Mouse (Mus musculus): Measurements from ENCODE around the gene Adtrp. TPM values are rescaled to one million over a fixed set of nuclear protein-coding genes. Genes with fewer than 3 reads are reported as not detected.

The Adtrp gene
- polyA plus RNA-seq, 2 experiments: 3.9 to 9.3 TPM

DNA sequence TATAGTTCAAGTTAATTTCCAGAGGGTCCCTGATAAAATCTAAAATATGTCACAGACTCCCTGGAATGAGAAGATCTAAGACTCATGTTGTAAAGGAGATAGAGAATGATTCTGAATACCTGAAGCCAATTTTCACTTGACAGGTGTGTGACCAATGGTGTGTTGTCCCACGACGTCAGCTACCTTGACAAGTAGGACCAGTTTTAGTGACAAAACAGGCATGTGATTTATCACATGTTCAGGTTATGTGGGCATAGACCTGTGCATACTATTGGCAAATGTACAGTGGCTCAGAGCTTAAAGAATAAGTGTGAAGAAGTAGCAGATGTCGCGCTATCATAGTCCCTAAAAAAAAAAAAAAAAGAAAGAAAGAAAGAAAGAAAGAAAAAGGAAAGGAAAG, 38.6 kb upstream of the Adtrp start:
- no peak for TF ChIP-seq POLR2A (IDR thresholded peaks at IDR 0.05; ENCODE audit: borderline replicate concordance, extremely low read depth, insufficient read depth, insufficient read length)
- Histone ChIP-seq H3K36me3 (ENCODE audit: control insufficient read depth, insufficient read depth, low read length) (no peaks in the 10 kb centered on the region), H3K4me1 (ENCODE audit: control insufficient read depth, insufficient read depth, low read length) (no peaks in the 10 kb centered on the region), H3K9ac (ENCODE audit: low read depth, low read length, severe bottlenecking) (no peak overlapping the region), H3K9me3 (ENCODE audit: control insufficient read depth, low read length) (no peaks in the 10 kb centered on the region), H3K27ac (replicated peaks; ENCODE audit: low read depth, low read length) (no peak overlapping the region), H3K4me3 (replicated peaks; ENCODE audit: low read length) (no peak overlapping the region), H3K27me3 (ENCODE audit: control insufficient read depth, insufficient read depth, low read length) (no peaks in the 10 kb centered on the region), H3K4me2 (replicated peaks; ENCODE audit: low read depth, low read length, severe bottlenecking) (no peak overlapping the region)
- DNase-seq (ENCODE audit: low spot score): no peak
- 85% methylated on average over 4 of the region's 4 CpGs for WGBS
- no peak for ATAC-seq (ENCODE audit: low FRiP score, low read depth)

DNA sequence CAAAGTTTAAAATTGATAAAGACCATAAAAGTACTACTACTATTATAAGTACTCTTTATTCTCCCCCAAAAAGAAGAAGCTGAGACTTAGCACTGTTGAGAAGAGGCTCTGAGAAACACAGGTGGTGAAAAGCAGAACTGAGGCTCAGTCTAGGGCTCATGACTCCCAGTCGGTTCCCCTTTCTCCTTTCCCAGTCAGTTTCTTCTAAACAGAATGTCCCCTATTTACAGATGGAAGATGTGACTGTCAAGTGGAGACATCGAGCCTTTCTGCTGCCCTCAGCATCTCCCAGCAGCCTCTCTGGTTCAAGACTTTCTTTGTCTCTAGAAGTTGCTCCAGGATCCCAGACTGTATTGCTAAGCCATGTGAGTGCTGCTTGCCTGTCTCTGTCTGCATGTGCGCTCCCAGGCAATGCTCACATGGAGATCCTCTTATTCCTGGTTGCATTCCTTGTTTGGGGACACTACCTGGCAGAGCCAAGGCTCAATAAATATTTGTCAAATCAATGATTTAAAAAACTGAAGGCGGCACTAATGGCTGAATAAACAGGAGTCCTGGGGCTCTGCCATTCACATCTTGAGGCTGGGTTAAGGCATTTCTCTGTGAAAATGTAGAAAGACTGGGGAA, 36.3 kb upstream of the Adtrp start:
- no peaks in the 10 kb centered on the region for H3K27me3 ChIP-seq (ENCODE audit: control insufficient read depth, insufficient read depth, low read length)
- TF ChIP-seq POLR2A (IDR thresholded peaks at IDR 0.05; ENCODE audit: borderline replicate concordance, extremely low read depth, insufficient read depth, insufficient read length): no peak
- H3K9me3 ChIP-seq (ENCODE audit: control insufficient read depth, low read length): no peaks in the 10 kb centered on the region
- 82% methylated on average over 4 of the region's 4 CpGs for WGBS
- DNase-seq (ENCODE audit: low spot score): no peak
- no peak for ATAC-seq (ENCODE audit: low FRiP score, low read depth)
- H3K4me3 ChIP-seq (replicated peaks; ENCODE audit: low read length): no peak overlapping the region
- H3K27ac ChIP-seq (replicated peaks; ENCODE audit: low read depth, low read length): no peak overlapping the region
- no peak overlapping the region for H3K4me2 ChIP-seq (replicated peaks; ENCODE audit: low read depth, low read length, severe bottlenecking)
- H3K9ac ChIP-seq (ENCODE audit: low read depth, low read length, severe bottlenecking): no peak overlapping the region
- no peaks in the 10 kb centered on the region for H3K4me1 ChIP-seq (ENCODE audit: control insufficient read depth, insufficient read depth, low read length)
- H3K36me3 ChIP-seq (ENCODE audit: control insufficient read depth, insufficient read depth, low read length): no peaks in the 10 kb centered on the region

DNA sequence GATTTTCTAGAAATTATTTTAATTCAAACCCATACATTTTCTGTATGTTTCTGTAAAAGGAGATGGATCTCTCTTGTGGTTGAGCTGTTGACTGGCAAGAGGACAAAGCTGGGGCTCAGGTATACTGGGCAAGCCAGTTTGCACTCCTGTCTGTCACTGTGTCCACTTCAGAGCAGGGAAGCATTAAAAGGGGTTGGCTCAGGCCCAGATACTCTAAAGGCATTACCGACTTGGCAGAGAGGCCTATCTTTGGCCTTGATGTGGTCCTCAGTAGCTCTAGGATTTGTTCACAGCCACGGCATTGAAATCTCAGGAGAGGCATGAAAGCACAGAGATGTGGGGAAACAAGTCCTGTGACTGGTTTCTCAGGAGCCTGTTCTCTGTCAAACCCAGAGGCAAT, 33.7 kb upstream of the Adtrp start:
- no peaks in the 10 kb centered on the region for H3K36me3 ChIP-seq (ENCODE audit: control insufficient read depth, insufficient read depth, low read length)
- DNase-seq (ENCODE audit: low spot score) (no peak), ATAC-seq (ENCODE audit: low FRiP score, low read depth) (no peak)
- H3K4me2 ChIP-seq (replicated peaks; ENCODE audit: low read depth, low read length, severe bottlenecking): no peak overlapping the region
- H3K27ac ChIP-seq (replicated peaks; ENCODE audit: low read depth, low read length): no peak overlapping the region
- no peaks in the 10 kb centered on the region for H3K9me3 ChIP-seq (ENCODE audit: control insufficient read depth, low read length)
- TF ChIP-seq POLR2A (IDR thresholded peaks at IDR 0.05; ENCODE audit: borderline replicate concordance, extremely low read depth, insufficient read depth, insufficient read length): no peak
- no peaks in the 10 kb centered on the region for H3K27me3 ChIP-seq (ENCODE audit: control insufficient read depth, insufficient read depth, low read length)
- 46% methylated on average over 2 of the region's 2 CpGs for WGBS
- no peaks in the 10 kb centered on the region for H3K4me1 ChIP-seq (ENCODE audit: control insufficient read depth, insufficient read depth, low read length)
- H3K4me3 ChIP-seq (replicated peaks; ENCODE audit: low read length): no peak overlapping the region
- no peak overlapping the region for H3K9ac ChIP-seq (ENCODE audit: low read depth, low read length, severe bottlenecking)

DNA sequence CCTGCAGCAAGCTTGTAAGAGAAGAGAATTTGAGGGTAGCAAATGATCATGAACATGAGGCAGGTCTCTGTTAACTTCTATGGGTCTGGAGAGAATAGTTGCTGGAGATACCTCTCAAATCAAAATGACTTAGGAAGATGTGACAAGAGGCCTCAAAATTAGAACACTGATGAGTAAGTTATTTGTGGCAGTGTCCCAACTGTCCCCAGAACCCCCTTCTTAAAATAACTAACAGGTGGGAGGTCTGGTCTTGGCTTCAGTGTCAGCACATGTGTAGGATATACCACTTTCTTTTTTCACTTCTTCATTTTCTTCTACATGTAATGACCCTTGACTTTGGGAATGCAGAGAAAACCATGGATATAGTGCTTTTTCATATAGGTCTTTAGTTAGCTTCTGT, 33.0 kb upstream of the Adtrp start:
- H3K9me3 ChIP-seq (ENCODE audit: control insufficient read depth, low read length): no peaks in the 10 kb centered on the region
- no peaks in the 10 kb centered on the region for H3K4me1 ChIP-seq (ENCODE audit: control insufficient read depth, insufficient read depth, low read length)
- H3K9ac ChIP-seq (ENCODE audit: low read depth, low read length, severe bottlenecking): no peak overlapping the region
- no peak overlapping the region for H3K27ac ChIP-seq (replicated peaks; ENCODE audit: low read depth, low read length)
- no peak overlapping the region for H3K4me2 ChIP-seq (replicated peaks; ENCODE audit: low read depth, low read length, severe bottlenecking)
- TF ChIP-seq POLR2A (IDR thresholded peaks at IDR 0.05; ENCODE audit: borderline replicate concordance, extremely low read depth, insufficient read depth, insufficient read length): no peak
- no peak overlapping the region for H3K4me3 ChIP-seq (replicated peaks; ENCODE audit: low read length)
- DNase-seq (ENCODE audit: low spot score) (no peak), ATAC-seq (ENCODE audit: low FRiP score, low read depth) (no peak)
- no peaks in the 10 kb centered on the region for H3K36me3 ChIP-seq (ENCODE audit: control insufficient read depth, insufficient read depth, low read length)
- no peaks in the 10 kb centered on the region for H3K27me3 ChIP-seq (ENCODE audit: control insufficient read depth, insufficient read depth, low read length)

- TF ChIP-seq POLR2A (IDR thresholded peaks at IDR 0.05; ENCODE audit: borderline replicate concordance, extremely low read depth, insufficient read depth, insufficient read length): no peak
- Histone ChIP-seq H3K36me3 (ENCODE audit: control insufficient read depth, insufficient read depth, low read length) (no peaks in the 10 kb centered on the region), H3K4me1 (ENCODE audit: control insufficient read depth, insufficient read depth, low read length) (peaks cover 9% of the 10 kb centered on the region), H3K27me3 (ENCODE audit: control insufficient read depth, insufficient read depth, low read length) (no peaks in the 10 kb centered on the region), H3K4me3 (replicated peaks; ENCODE audit: low read length) (no peak overlapping the region), H3K9ac (ENCODE audit: low read depth, low read length, severe bottlenecking) (no peak overlapping the region), H3K27ac (replicated peaks; ENCODE audit: low read depth, low read length) (no peak overlapping the region), H3K9me3 (ENCODE audit: control insufficient read depth, low read length) (no peaks in the 10 kb centered on the region), H3K4me2 (replicated peaks; ENCODE audit: low read depth, low read length, severe bottlenecking) (peak overlapping the region; percentile 34; the same call in 1 of the 2 replicates)
- DNase-seq (ENCODE audit: low spot score) (no peak), ATAC-seq (ENCODE audit: low FRiP score, low read depth) (no peak)
- WGBS: 51% methylated on average over 7 of the region's 7 CpGs
Observed at GRCm38 (mm10) chr13:41872686-41873085, 25.2 kb upstream of the Adtrp start.

DNA sequence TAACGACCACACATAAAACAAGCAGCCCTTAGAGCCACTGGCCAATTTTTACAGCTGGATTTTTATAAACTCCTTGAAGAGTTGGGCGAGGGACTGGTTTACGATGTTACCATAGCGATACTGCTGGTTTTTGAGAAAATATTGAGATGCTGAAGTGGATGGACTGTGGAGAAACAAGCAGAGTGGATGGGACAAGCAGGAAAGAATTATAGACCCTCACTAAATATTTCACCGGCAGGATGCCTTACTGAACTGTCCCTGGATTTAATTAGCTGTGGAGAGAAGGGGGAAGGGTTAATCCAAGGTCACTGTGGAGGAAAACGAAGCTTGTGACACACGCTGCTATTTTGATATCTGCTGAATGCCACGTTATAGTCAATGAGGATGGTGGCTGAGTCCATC, 24.7 kb upstream of the Adtrp start:
- DNase-seq (ENCODE audit: low spot score): peak; percentile 64

More for the DNA sequence above, 24.7 kb upstream of the Adtrp start:
- Histone ChIP-seq H3K9me3 (ENCODE audit: control insufficient read depth, low read length) (no peaks in the 10 kb centered on the region), H3K36me3 (ENCODE audit: control insufficient read depth, insufficient read depth, low read length) (no peaks in the 10 kb centered on the region), H3K4me2 (replicated peaks; ENCODE audit: low read depth, low read length, severe bottlenecking) (peak overlapping the region; percentile 34; the same call in 1 of the 2 replicates), H3K4me1 (ENCODE audit: control insufficient read depth, insufficient read depth, low read length) (peaks cover 9% of the 10 kb centered on the region), H3K4me3 (replicated peaks; ENCODE audit: low read length) (no peak overlapping the region), H3K27ac (replicated peaks; ENCODE audit: low read depth, low read length) (no peak overlapping the region), H3K9ac (ENCODE audit: low read depth, low read length, severe bottlenecking) (no peak overlapping the region), H3K27me3 (ENCODE audit: control insufficient read depth, insufficient read depth, low read length) (no peaks in the 10 kb centered on the region)
- peak; percentile 82 for ATAC-seq (ENCODE audit: low FRiP score, low read depth)
- WGBS: 8% methylated on average over 8 of the region's 8 CpGs
- no peak for TF ChIP-seq POLR2A (IDR thresholded peaks at IDR 0.05; ENCODE audit: borderline replicate concordance, extremely low read depth, insufficient read depth, insufficient read length)

Data from limb, embryonic 14.5 days (tissue).